Mouse (Mus musculus): ENCODE results near the gene Tcp11l2.

Tcp11l2 gene

GRCm38 (mm10) chr10:84576395-84577070 lies at the start of gene Tcp11l2:
Gene Tcp11l2, plus strand, starts transcription at chr10:84576626.
- DNase-seq (ENCODE audit: low read depth), result peak; percentile 98

DNA sequence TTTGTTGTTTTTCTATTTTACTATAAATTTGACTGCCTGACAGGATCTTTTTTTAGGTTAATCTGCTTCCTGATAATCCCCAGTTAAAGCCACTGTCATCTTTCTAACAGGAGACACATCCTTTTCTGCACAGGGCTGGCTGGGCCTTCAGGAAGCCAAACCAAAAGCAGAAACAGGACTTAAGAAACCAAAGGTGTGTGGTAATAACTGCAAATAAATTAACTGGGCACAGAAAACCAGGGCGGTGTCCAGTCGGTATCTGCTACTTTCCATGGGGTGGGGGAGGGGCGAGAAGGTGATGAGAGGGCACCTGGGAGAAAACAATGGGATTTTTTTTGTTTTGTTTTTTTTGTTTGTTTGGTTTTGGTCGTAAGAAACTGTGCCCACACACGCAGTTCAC lies 49.4 kb upstream of the Tcp11l2 start:
- DNase-seq (ENCODE audit: low read depth), result no peak

DNA sequence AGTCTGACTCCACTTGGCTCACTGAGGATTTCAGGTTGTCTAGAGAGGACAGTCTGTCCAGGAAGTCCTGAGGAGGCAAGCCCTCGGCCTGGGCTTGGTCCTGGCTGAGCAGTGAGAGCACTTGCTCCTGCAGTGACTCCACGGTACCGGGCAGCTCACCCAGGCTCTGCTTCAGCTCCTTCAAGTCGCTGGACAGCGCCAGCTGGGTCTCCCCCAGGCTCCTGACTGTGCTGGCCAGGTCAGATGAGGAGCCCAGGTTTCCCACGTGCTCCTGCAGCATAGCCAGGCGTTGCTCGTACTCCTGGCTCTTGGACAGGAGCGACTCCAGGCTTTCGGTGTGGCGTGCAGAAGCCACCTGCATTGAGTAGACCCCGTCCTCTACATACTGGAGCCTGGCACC lies 48.8 kb upstream of the Tcp11l2 start:
- DNase-seq (ENCODE audit: low read depth), result no peak

DNA sequence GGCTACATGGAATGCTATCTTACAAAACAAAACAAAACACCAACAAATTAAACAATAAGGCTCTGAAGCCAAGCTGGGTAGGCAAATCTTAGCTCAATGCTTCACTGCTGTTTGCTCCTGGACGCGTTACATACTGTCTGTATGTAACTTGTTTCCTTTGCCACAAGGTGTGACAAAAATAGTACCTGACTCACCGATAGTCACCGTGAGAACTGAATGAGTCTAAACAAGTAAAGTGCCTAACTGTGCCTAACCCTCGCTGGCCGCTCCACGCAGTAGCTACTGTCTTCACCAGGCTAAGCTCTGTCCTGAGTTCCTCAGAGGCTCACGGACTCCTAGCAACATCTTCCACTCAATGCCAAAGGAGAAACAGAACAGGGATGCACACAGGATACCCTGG lies 46.0 kb upstream of the Tcp11l2 start:
- no peak for DNase-seq (ENCODE audit: low read depth)

DNA sequence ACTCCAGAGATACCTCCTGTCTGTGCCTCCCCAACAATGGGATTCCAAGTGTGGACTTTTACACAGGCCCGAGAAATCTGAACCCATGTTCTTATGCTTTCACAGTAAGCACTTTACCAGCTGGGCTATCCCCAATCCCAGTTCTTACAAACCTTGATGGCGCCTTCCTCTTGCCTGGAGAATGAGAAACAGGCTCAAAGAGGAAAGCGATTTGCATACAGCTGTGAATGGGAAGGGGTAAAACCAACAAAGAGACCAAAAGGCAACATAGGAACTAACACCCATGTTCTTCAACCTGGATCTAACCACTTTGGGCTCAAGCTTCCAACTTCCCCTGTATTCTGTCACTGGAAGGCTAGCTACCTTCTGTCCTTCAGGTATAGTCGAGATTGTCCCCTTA lies 44.9 kb upstream of the Tcp11l2 start:
- DNase-seq (ENCODE audit: low read depth), result no peak

DNA sequence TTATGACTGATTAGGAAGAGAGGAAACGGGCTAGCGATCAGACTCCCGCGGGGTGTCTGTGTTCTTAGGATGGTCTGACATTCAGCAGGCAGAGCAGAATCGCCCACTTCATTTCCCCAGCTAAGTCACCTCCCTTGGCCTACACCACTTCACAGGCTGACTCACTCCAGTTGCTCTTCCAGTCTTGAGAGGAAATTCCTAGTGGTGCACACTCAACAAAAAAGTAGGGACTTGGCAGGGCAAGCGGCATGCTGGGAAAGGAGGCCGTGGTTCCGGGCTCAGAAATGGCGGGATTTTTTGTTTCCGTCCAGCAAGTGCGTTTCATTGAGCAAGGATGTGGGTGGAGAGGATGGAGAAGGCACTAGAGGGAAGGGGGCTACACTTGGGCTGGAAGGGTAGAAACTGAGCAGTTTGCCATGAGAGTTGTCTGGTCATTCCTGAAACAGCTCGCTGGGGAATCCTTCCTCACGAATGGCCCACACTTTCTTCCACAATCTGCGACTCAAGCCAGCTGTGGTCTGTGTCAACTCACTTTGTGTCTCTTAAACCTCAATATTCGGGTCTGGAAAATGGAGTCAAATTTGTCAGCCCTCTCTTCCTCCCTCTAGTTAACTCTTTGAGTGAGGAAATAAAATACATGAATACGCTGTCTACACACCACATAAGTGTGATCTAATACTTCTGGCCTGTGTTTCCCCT lies 44.1 kb upstream of the Tcp11l2 start:
- peak; percentile 93 for DNase-seq (ENCODE audit: low read depth)

- DNase-seq (ENCODE audit: low read depth), result peak; percentile 74
Measured at GRCm38 (mm10) chr10:84532911-84533882, 43.2 kb upstream of the Tcp11l2 start.

- DNase-seq (ENCODE audit: low read depth), result peak; percentile 93
Measured at GRCm38 (mm10) chr10:84533912-84534671, 42.3 kb upstream of the Tcp11l2 start, which contains the start of gene Ckap4. Gene Ckap4, minus strand, starts transcription at chr10:84534062.

DNA sequence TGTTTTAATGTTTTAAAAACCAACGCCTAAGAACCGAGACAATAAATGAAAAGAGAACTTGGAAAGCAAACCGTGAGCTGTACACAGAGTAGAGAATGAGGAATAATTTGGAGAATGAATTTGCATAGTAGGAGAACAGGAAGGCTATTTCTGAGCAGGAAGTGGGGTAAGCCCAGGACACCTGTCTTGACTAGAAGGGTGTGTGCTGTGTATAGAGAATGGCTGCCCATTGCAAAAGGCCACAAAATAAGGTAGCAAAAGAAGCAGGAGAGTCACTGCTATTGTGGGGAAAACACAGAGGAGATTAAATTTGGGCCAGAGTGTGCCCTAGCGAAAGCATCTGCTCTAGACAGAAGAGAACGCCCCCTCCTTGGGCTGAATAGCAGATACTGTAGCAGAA lies 41.0 kb upstream of the Tcp11l2 start:
- no peak for DNase-seq (ENCODE audit: low read depth)

- DNase-seq (ENCODE audit: low read depth), result no peak
Measured at GRCm38 (mm10) chr10:84535859-84536258, 40.6 kb upstream of the Tcp11l2 start.

GRCm38 (mm10) chr10:84539651-84540050 lies 36.8 kb upstream of the Tcp11l2 start:
- DNase-seq (ENCODE audit: low read depth), result no peak

GRCm38 (mm10) chr10:84542802-84543658 lies 33.4 kb upstream of the Tcp11l2 start:
- DNase-seq (ENCODE audit: low read depth), result peak; percentile 31

GRCm38 (mm10) chr10:84544841-84545610 lies 31.4 kb upstream of the Tcp11l2 start:
- DNase-seq (ENCODE audit: low read depth), result no peak

GRCm38 (mm10) chr10:84549146-84549919 lies 27.1 kb upstream of the Tcp11l2 start:
- DNase-seq (ENCODE audit: low read depth), result no peak

- DNase-seq (ENCODE audit: low read depth), result no peak
Measured at GRCm38 (mm10) chr10:84549920-84550293, 26.5 kb upstream of the Tcp11l2 start.

DNA sequence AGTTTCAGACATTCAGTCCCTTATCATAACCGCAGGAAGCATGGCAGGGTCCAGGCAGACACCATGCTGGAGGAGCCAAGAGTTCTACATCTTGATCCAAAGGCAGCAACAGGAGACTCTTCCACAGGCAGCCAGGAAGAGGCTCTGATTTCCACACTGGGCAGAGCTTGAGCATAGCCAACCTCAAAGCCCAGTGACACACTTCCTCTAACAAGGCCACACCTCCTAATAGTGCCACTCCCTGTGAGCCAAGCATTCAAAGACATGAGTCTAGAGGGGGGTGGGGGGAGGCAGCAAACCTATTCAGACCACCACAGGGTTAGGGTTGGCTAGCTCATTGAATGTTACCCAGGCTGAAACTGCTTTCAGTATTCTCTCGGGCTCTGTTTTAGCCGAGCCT lies 24.6 kb upstream of the Tcp11l2 start:
- DNase-seq (ENCODE audit: low read depth), result no peak

- DNase-seq (ENCODE audit: low read depth), result no peak
Measured at GRCm38 (mm10) chr10:84552477-84552876, 23.9 kb upstream of the Tcp11l2 start.

GRCm38 (mm10) chr10:84554291-84555009 lies 22.0 kb upstream of the Tcp11l2 start:
- no peak for DNase-seq (ENCODE audit: low read depth)

GRCm38 (mm10) chr10:84556120-84556519 lies 20.3 kb upstream of the Tcp11l2 start:
- DNase-seq (ENCODE audit: low read depth), result no peak

Measured in NIH3T3 (cell line).